In the genomic region with DNA sequence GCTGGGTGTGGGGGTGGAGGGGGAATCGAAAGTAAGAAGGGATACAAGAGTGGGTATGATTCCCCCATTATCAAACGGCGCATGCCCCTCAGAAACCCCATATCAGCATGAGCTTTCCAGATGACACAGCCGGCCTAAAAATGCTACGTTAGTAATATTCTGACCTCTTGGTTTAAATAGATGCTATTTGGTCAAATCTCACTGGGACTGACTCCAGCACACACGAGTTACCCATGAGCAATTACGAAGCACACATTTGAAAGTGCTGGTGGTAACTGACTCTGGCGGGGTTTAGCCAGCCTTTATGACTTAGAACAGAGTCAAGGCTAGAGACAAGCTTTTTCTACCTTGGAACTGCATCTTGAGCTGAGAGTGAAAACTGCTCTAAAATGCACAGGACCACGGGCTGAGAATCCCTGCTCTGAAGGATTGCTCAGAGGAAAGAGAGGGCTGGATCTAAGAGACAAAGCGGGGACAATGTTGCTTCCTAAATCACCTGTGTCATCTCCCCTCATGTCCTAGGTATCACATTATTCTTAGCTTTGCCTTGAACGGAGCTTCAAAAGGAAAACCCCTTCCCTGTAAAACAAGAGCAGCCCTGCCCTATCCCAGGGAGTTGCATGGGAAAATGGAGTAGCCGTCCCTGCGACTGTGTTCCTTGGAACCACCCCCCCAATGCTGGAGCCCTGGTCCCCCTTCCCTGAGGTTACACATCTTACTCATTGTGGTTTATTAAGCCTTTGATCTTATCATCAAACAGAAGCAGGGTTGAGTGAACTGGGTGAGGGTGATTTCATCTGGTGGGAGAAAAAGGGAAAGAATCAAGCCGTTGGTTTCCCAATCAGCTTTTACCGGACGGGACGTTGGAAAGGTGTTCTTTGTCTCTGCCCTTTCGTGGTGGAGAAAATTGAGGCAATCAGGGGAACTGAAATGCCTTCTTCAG, we compare ENCODE assay signal across 17 mouse cellular contexts. TPM values are rescaled to one million over a fixed set of nuclear protein-coding genes. Genes with fewer than 3 reads are reported as not detected.
DNase-seq lines count a peak whose midpoint lies in the region; ATAC-seq and TF ChIP-seq lines count a peak whose summit lies in the region.
"Had no signal": no experiment of that assay in that cellular context is flagged by ENCODE, and none has a peak within 500 bp of the region (broad histone marks: within the 10 kb centered on the region; RNA-seq: fewer than 3 reads in every experiment).

No protein-coding gene starts in this region.

- H3K4me3 ChIP-seq in CH12.LX (replicated peaks in 1 of 3; ENCODE audit: low read depth in 2 of 3, low read length in 2 of 3, poor library complexity in 1 of 3): no peak overlapping the region
- peak overlapping the region; percentile 41 for H3K4me3 ChIP-seq in liver, embryonic 16.5 days (ENCODE audit: low read depth, low read length)
- H3K4me3 ChIP-seq in forebrain, postnatal 0 days (ENCODE audit: low read depth, low read length): no peak overlapping the region
- H3K4me3 ChIP-seq: embryonic facial prominence, embryonic 15.5 days; forebrain, embryonic 13.5 days; hindbrain, embryonic 15.5 days; limb, embryonic 13.5 days; myocyte had no signal

- no peak; the same call in 1 of the 2 replicates for TF ChIP-seq POLR2A in CH12.LX (IDR thresholded peaks at IDR 0.05; ENCODE audit: low read depth, low read length)

- peak; percentile 49 for TF ChIP-seq EP300 in CH12.LX (IDR thresholded peaks at IDR 0.05; ENCODE audit: low read length)

- ATAC-seq in hematopoietic stem cell, adult 5-6 weeks (replicated peaks in 1 of 2; ENCODE audit: insufficient read depth in 1 of 2, low FRiP score in 2 of 2, low TSS enrichment in 1 of 2, low read depth in 1 of 2, poor library complexity in 2 of 2, severe bottlenecking in 2 of 2): peak; percentile 42 to 47; a peak in 3 of 4 replicates
- peak; percentile 7; the same call in 1 of the 2 replicates for ATAC-seq in liver, embryonic 16.5 days (ENCODE audit: low read depth)
- no peak for ATAC-seq in forebrain, postnatal 0 days
- ATAC-seq: forebrain, embryonic 13.5 days; lung, postnatal 0 days had no signal

- H3K27ac ChIP-seq in CH12.LX (ENCODE audit: insufficient read depth, low read depth): peak overlapping the region; percentile 74
- H3K27ac ChIP-seq in liver, embryonic 16.5 days (ENCODE audit: low read length): peak overlapping the region; percentile 98
- no peak overlapping the region for H3K27ac ChIP-seq in forebrain, postnatal 0 days (ENCODE audit: low read depth, low read length)
- H3K27ac ChIP-seq: embryonic facial prominence, embryonic 15.5 days; forebrain, embryonic 13.5 days; hindbrain, embryonic 15.5 days; limb, embryonic 13.5 days had no signal

- TF ChIP-seq CTCF in CH12.LX (conservative IDR thresholded peaks at IDR 0.05 in 1 of 2, IDR thresholded peaks at IDR 0.05 in 1 of 2; ENCODE audit: low read depth in 2 of 2, low read length in 2 of 2): no peak
- TF ChIP-seq CTCF in forebrain, postnatal 0 days (IDR thresholded peaks at IDR 0.05; ENCODE audit: low read depth): no peak

- no peaks in the 10 kb centered on the region for H3K36me3 ChIP-seq in CH12.LX (replicated peaks in 1 of 2; ENCODE audit: control insufficient read depth in 1 of 2, insufficient read depth in 1 of 2, low read length in 1 of 2)
- no peaks in the 10 kb centered on the region for H3K36me3 ChIP-seq in liver, embryonic 16.5 days (ENCODE audit: control insufficient read depth, insufficient read depth)
- no peaks in the 10 kb centered on the region for H3K36me3 ChIP-seq in forebrain, postnatal 0 days (ENCODE audit: insufficient read depth)
- H3K36me3 ChIP-seq: embryonic facial prominence, embryonic 15.5 days; hindbrain, embryonic 15.5 days; limb, embryonic 13.5 days had no signal

- DNase-seq in CD4-positive helper T cell, adult 2 months (ENCODE audit: low read depth, low spot score): peak; percentile 74
- DNase-seq in CH12.LX (ENCODE audit: extremely low read depth): peak; percentile 71
- DNase-seq in cerebellum, postnatal 4 days (ENCODE audit: low spot score in 2 of 2): no peak
- no peak for DNase-seq in cerebellum, adult 11-12 months
- no peak for DNase-seq in forebrain, postnatal 0 days
- DNase-seq: adrenal gland, adult 2 months; heart, adult 18-20 months; kidney, adult 8-10 months had no signal

- H3K9ac ChIP-seq in CH12.LX (ENCODE audit: insufficient read depth, low read depth): peak overlapping the region; percentile 45
- peak overlapping the region; percentile 67 for H3K9ac ChIP-seq in liver, embryonic 16.5 days (ENCODE audit: low read depth, low read length)
- no peak overlapping the region for H3K9ac ChIP-seq in forebrain, postnatal 0 days
- H3K9ac ChIP-seq: embryonic facial prominence, embryonic 15.5 days; forebrain, embryonic 13.5 days; hindbrain, embryonic 15.5 days; limb, embryonic 13.5 days had no signal

- H3K27me3 ChIP-seq in CH12.LX (replicated peaks): no peaks in the 10 kb centered on the region
- no peaks in the 10 kb centered on the region for H3K27me3 ChIP-seq in liver, embryonic 16.5 days (ENCODE audit: control insufficient read depth, insufficient read depth, low read depth, low read length)
- H3K27me3 ChIP-seq in forebrain, postnatal 0 days (ENCODE audit: insufficient read depth, low read length): no peaks in the 10 kb centered on the region
- H3K27me3 ChIP-seq: embryonic facial prominence, embryonic 15.5 days; forebrain, embryonic 13.5 days; hindbrain, embryonic 15.5 days; limb, embryonic 13.5 days had no signal

- 21% methylated on average over 18 of the region's 18 CpGs for WGBS in liver, embryonic 16.5 days (ENCODE audit: insufficient replicate concordance)
- 86% methylated on average over 18 of the region's 18 CpGs for WGBS in forebrain, postnatal 0 days

- in situ Hi-C loops in CH12.LX (cut with MboI; ENCODE audit: low pct_ligation_motif_present, low pct_unique_long_range_greater_than_20kb, low sequenced_read_pairs): no loop called here

- TF ChIP-seq RAD21 in CH12.LX (IDR thresholded peaks at IDR 0.05; ENCODE audit: low read depth, low read length): no peak

- H3K9me3 ChIP-seq in CH12.LX (replicated peaks; ENCODE audit: low read length): no peaks in the 10 kb centered on the region
- H3K9me3 ChIP-seq in liver, embryonic 16.5 days (replicated peaks; ENCODE audit: control insufficient read depth, low read length): no peaks in the 10 kb centered on the region
- H3K9me3 ChIP-seq in forebrain, postnatal 0 days (ENCODE audit: low read length): no peaks in the 10 kb centered on the region
- H3K9me3 ChIP-seq: embryonic facial prominence, embryonic 15.5 days; forebrain, embryonic 13.5 days; hindbrain, embryonic 15.5 days; limb, embryonic 13.5 days had no signal

- H3K4me2 ChIP-seq in CH12.LX (ENCODE audit: insufficient read depth, low read depth, poor library complexity, severe bottlenecking): peak overlapping the region; percentile 84
- H3K4me2 ChIP-seq in liver, embryonic 16.5 days (ENCODE audit: low read depth, low read length): peak overlapping the region; percentile 48
- no peak overlapping the region for H3K4me2 ChIP-seq in forebrain, postnatal 0 days (ENCODE audit: low read depth)
- H3K4me2 ChIP-seq: embryonic facial prominence, embryonic 15.5 days; forebrain, embryonic 13.5 days; hindbrain, embryonic 15.5 days; limb, embryonic 13.5 days; midbrain, embryonic 11.5 days had no signal

- peaks cover 16 to 39% of the 10 kb centered on the region in 2 experiments for H3K4me1 ChIP-seq in CH12.LX (ENCODE audit: control insufficient read depth in 1 of 2, insufficient read depth in 2 of 2)
- H3K4me1 ChIP-seq in liver, embryonic 16.5 days (ENCODE audit: control insufficient read depth, low read depth, low read length): peaks cover 72% of the 10 kb centered on the region
- no peaks in the 10 kb centered on the region for H3K4me1 ChIP-seq in forebrain, postnatal 0 days (ENCODE audit: insufficient read depth)
- H3K4me1 ChIP-seq: embryonic facial prominence, embryonic 15.5 days; forebrain, embryonic 13.5 days; hindbrain, embryonic 15.5 days had no signal

- dilution Hi-C loops in CH12.LX (cut with MboI; ENCODE audit: extremely low pct_ligation_motif_present, extremely low pct_unique_long_range_greater_than_20kb, low sequenced_read_pairs): no loop called here

- H3K79me2 ChIP-seq in CH12.LX (replicated peaks; ENCODE audit: control insufficient read depth, extremely low read depth, insufficient read depth, poor library complexity, severe bottlenecking): no peaks in the 10 kb centered on the region

TF ChIP-seq in CH12.LX, 34 proteins besides CTCF, POLR2A, EP300 and RAD21 (continues in another document):
- TF ChIP-seq TCF12 (IDR thresholded peaks at IDR 0.05; ENCODE audit: low read depth, low read length): peak; percentile 43; the same call in 1 of the 2 replicates
- no peak for TF ChIP-seq PAX5 (IDR thresholded peaks at IDR 0.05; ENCODE audit: low read length)
- TF ChIP-seq ZMIZ1 (IDR thresholded peaks at IDR 0.05; ENCODE audit: low read depth, low read length): no peak
- peak; percentile 92 for TF ChIP-seq IRF4 (IDR thresholded peaks at IDR 0.05; ENCODE audit: low read depth, low read length)
- TF ChIP-seq MAX (IDR thresholded peaks at IDR 0.05; ENCODE audit: low read length): peak; percentile 76
- no peak for TF ChIP-seq ZKSCAN1 (IDR thresholded peaks at IDR 0.05; ENCODE audit: borderline replicate concordance, low read depth, low read length)
- TF ChIP-seq USF2 (conservative IDR thresholded peaks at IDR 0.05; ENCODE audit: low read depth, low read length): no peak
- TF ChIP-seq SMC3 (IDR thresholded peaks at IDR 0.05; ENCODE audit: low read depth, low read length): no peak
- TF ChIP-seq SIN3A (IDR thresholded peaks at IDR 0.05; ENCODE audit: low read length): peak; percentile 52; the same call in 1 of the 2 replicates
- TF ChIP-seq MYC (IDR thresholded peaks at IDR 0.05; ENCODE audit: low read depth, low read length): peak; percentile 62; the same call in 1 of the 2 replicates
- TF ChIP-seq BHLHE40 (IDR thresholded peaks at IDR 0.05; ENCODE audit: low read depth, low read length): peak; percentile 79
- TF ChIP-seq JUN (IDR thresholded peaks at IDR 0.05; ENCODE audit: insufficient read depth, low read depth, low read length): peak; percentile 43; the same call in 1 of the 2 replicates
- no peak for TF ChIP-seq GABPA (IDR thresholded peaks at IDR 0.05; ENCODE audit: insufficient replicate concordance, low read depth, low read length)
- no peak for TF ChIP-seq POLR2AphosphoS2 (IDR thresholded peaks at IDR 0.05; ENCODE audit: low read depth, low read length)
- no peak for TF ChIP-seq KAT2A (IDR thresholded peaks at IDR 0.05; ENCODE audit: insufficient replicate concordance, low read length)
- no peak for TF ChIP-seq HCFC1 (IDR thresholded peaks at IDR 0.05; ENCODE audit: low read depth, low read length)

RNA-seq across cellular contexts. Expression of gene Cd47, which starts 26.0 kb away (rescaled TPM):
- total RNA-seq in CH12.LX (2012; rRNA removed): 111 and 142 TPM in 2 replicates
- 277 and 278 TPM in 2 replicates for total RNA-seq in CH12.LX (2014; rRNA removed)
- 102 and 109 TPM in 2 replicates for polyA plus RNA-seq in CH12.LX (2012; ENCODE audit: insufficient read length, low read depth)
- total RNA-seq in hematopoietic stem cell, adult 5-6 weeks (2017): 146 and 222 TPM in 2 replicates
- polyA plus RNA-seq in liver, embryonic 16.5 days (2015; fragmentation: Nextera tagmentation; extraction: Ambion mirVana): 286 and 291 TPM in 2 replicates
- 46.4 and 47.3 TPM in 2 replicates for total RNA-seq in forebrain, postnatal 0 days (2014; rRNA removed)
- 135 and 210 TPM in 2 replicates for polyA plus RNA-seq in forebrain, postnatal 0 days (2015; fragmentation: Nextera tagmentation; extraction: Ambion mirVana)

Comparison
In these comparisons a context has a peak if more than half of its experiments do, and no peak if none do; other contexts are left out.
1. DNase-seq: peak in CD4-positive helper T cell, adult 2 months (single experiment) and CH12.LX (single experiment); none in cerebellum, postnatal 4 days (0 of 2), cerebellum, adult 11-12 months (single experiment) and forebrain, postnatal 0 days (single experiment).